Mouse (Mus musculus): ENCODE measurements around the gene Lmtk2. TPM values are rescaled to one million over a fixed set of nuclear protein-coding genes. Genes with fewer than 3 reads are reported as not detected.

Lmtk2 gene
- polyA plus RNA-seq, 1 experiment: 68.2 TPM

- H3K4me3 ChIP-seq (ENCODE audit: insufficient read depth, low read length): no peak overlapping the region
- 0 out of 2 replicates have a peak overlapping the region, but pooled peaks have one; percentile 27 for H3K27ac ChIP-seq (ENCODE audit: insufficient read depth, low read length)
- no peak for TF ChIP-seq CTCF (IDR thresholded peaks at IDR 0.05; ENCODE audit: extremely low read depth, insufficient read depth, low read length)
- no peak for TF ChIP-seq POLR2A (IDR thresholded peaks at IDR 0.05; ENCODE audit: extremely low read depth, insufficient read depth, low read length)
- peaks cover 8% of the 10 kb centered on the region for H3K4me1 ChIP-seq (ENCODE audit: control insufficient read depth, insufficient read depth, low read length)
Measured at GRCm38 (mm10) chr5:144082006-144082405, 18.2 kb upstream of the Lmtk2 start.

DNA sequence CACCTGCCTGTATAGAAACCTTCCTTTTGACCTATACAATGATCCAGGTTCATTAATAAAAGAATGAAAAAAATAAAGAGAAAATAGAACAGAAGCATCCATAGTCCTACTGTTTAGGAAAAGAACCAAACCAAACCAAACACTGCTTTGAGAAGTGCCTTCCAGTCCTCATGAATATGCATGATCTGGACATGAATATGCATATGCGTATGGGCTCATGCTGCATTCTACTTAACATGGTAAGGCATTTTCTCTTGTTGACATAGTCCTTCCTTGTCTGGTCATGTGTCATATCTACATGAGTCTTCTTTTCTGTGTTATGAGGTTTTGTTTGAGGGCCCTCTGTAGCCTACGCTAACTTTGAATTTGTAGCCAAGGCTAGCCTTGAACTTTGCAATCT is 16.7 kb upstream of the Lmtk2 start:
- Histone ChIP-seq H3K4me1 (ENCODE audit: control insufficient read depth, insufficient read depth, low read length) (peaks cover 4% of the 10 kb centered on the region), H3K27ac (ENCODE audit: insufficient read depth, low read length) (no peak overlapping the region), H3K4me3 (ENCODE audit: insufficient read depth, low read length) (no peak overlapping the region)
- TF ChIP-seq CTCF (IDR thresholded peaks at IDR 0.05; ENCODE audit: extremely low read depth, insufficient read depth, low read length): no peak
- TF ChIP-seq POLR2A (IDR thresholded peaks at IDR 0.05; ENCODE audit: extremely low read depth, insufficient read depth, low read length): no peak

DNA sequence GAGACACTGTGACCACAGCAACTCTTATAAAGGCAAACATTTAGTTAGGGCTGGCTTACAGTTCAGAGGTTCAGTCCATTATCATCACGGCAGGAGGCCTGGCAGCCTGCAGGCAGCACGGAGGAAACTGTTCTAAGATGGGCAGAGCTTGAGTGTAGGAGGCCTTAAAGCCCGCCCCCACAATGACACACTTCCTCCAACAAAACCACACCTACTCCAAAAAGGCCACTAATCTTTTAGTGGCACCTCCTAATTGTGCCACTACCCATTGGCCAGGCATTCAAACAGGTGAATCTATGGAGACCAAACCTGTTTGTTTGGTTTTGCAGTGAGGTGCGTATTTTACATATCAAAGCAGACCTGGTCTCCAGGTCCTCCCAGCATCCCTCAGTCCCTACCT is 16.0 kb upstream of the Lmtk2 start:
- no peak overlapping the region for H3K27ac ChIP-seq (ENCODE audit: insufficient read depth, low read length)
- H3K4me1 ChIP-seq (ENCODE audit: control insufficient read depth, insufficient read depth, low read length): peaks cover 4% of the 10 kb centered on the region
- H3K4me3 ChIP-seq (ENCODE audit: insufficient read depth, low read length): no peak overlapping the region
- TF ChIP-seq POLR2A (IDR thresholded peaks at IDR 0.05; ENCODE audit: extremely low read depth, insufficient read depth, low read length): no peak
- TF ChIP-seq CTCF (IDR thresholded peaks at IDR 0.05; ENCODE audit: extremely low read depth, insufficient read depth, low read length): no peak

DNA sequence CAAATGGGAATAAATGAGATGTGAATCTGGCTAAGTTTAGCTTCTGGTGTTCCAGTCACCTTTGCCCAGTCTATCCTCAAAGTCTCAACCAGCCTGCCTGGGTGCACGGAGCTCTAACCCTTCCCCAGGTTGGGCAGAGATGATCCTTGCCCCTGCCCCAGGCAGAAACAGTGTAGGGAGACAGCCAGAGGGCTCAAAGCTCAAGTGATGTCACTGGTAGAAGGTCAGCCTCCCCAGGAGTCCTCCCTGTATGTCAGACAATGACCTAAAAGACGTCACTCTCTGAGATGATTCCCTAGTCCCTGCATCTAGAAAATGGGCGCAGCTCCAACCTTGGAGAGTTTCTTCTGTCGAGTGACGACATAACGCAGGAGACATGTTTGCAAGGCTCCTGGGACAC is 14.5 kb upstream of the Lmtk2 start:
- no peak overlapping the region for H3K4me3 ChIP-seq (ENCODE audit: insufficient read depth, low read length)
- peaks cover 2% of the 10 kb centered on the region; the same call in 1 of the 2 replicates for H3K4me1 ChIP-seq (ENCODE audit: control insufficient read depth, insufficient read depth, low read length)
- TF ChIP-seq CTCF (IDR thresholded peaks at IDR 0.05; ENCODE audit: extremely low read depth, insufficient read depth, low read length) (no peak), POLR2A (IDR thresholded peaks at IDR 0.05; ENCODE audit: extremely low read depth, insufficient read depth, low read length) (no peak)
- no peak overlapping the region for H3K27ac ChIP-seq (ENCODE audit: insufficient read depth, low read length)

DNA sequence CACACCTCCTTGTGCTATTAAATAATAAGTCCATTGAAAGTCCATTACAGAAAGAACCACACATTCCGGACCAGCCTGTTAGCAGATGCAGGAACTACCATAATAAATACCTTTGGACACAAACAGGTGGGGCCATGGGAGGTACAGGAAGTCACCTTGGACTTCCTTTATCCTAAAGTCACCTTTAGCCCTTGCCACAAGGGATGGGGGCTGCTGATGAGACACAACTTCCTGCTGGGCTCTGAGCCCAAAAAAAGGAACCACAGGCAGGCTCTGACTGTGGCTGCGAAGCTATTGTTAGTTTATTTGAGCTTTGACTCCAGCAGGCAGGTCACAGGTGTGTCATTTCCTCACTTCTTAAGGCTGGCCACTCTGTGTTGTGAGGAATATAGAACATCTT is 13.7 kb upstream of the Lmtk2 start:
- TF ChIP-seq POLR2A (IDR thresholded peaks at IDR 0.05; ENCODE audit: extremely low read depth, insufficient read depth, low read length): no peak
- TF ChIP-seq CTCF (IDR thresholded peaks at IDR 0.05; ENCODE audit: extremely low read depth, insufficient read depth, low read length): no peak
- H3K27ac ChIP-seq (ENCODE audit: insufficient read depth, low read length): no peak overlapping the region

GRCm38 (mm10) chr5:144088354-144088753 is 11.9 kb upstream of the Lmtk2 start:
- Histone ChIP-seq H3K4me1 (ENCODE audit: control insufficient read depth, insufficient read depth, low read length) (no peaks in the 10 kb centered on the region), H3K4me3 (ENCODE audit: insufficient read depth, low read length) (no peak overlapping the region), H3K27ac (ENCODE audit: insufficient read depth, low read length) (no peak overlapping the region)
- TF ChIP-seq POLR2A (IDR thresholded peaks at IDR 0.05; ENCODE audit: extremely low read depth, insufficient read depth, low read length): no peak
- TF ChIP-seq CTCF (IDR thresholded peaks at IDR 0.05; ENCODE audit: extremely low read depth, insufficient read depth, low read length): no peak

More for the DNA sequence above, 13.7 kb upstream of the Lmtk2 start:
- Histone ChIP-seq H3K4me3 (ENCODE audit: insufficient read depth, low read length) (no peak overlapping the region), H3K4me1 (ENCODE audit: control insufficient read depth, insufficient read depth, low read length) (no peaks in the 10 kb centered on the region)

DNA sequence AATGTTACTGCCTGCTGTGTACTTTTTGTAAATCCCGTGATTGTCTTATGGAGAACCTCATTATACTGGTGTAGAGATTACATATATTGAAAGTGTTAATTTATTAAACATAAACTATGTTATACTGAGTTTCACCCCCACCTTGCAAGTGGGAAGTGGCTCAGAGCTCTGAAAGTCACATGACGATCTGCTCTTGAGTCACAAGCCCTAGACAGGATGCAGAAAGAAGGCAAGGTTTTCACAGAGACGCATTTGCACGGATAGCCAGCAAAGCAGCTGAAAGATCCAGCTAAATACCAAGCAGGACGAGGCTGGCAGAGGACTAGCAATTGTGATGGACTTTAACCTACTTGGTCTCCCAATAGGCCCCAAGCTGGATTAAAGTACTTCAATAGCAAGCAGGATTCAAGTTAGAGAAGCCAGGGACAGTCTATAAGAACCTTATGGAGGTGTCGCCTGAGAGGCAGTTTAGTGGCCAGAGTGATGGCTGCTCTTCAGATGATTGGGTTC is 4.7 kb upstream of the Lmtk2 start:
- no peak for TF ChIP-seq CTCF (IDR thresholded peaks at IDR 0.05; ENCODE audit: extremely low read depth, insufficient read depth, low read length)
- TF ChIP-seq POLR2A (IDR thresholded peaks at IDR 0.05; ENCODE audit: extremely low read depth, insufficient read depth, low read length): no peak
- no peak overlapping the region for H3K27ac ChIP-seq (ENCODE audit: insufficient read depth, low read length)
- peaks cover 1% of the 10 kb centered on the region for H3K4me1 ChIP-seq (ENCODE audit: control insufficient read depth, insufficient read depth, low read length)
- H3K4me3 ChIP-seq (ENCODE audit: insufficient read depth, low read length): no peak overlapping the region

DNA sequence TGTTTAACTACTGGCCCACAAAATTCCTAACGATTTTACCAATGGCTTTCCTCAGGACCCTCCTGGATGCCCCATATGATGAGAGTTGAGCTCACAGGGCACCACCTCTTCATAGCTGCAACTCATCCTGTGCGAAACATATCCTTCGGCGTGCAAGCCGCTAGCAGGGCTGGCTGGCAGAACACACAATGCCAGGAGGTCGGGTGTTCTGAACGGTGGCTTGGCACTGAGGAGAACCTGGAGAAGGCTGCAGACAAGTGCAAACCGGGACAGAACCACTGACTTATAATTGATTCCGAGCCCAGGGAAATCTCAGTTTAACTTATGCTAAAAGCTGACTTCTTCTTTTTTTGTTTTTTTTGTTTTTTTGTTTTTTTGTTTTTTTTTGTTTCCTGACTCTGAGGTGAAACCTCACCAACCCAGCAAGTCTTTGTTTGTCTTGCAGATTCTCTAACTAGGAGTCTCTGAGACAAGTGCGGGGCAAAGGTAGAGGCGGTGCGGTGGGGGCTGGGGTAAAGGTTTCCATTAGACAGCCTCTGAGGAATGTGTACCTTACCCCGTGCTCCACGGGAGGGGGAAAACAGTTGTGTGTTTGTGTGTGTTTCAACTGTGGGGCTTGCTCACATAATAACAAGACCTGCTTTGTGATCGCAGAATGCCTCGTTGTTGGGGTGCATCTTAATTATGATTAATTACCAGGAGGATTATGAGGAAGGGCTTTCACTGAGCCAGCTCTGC is 2.2 kb upstream of the Lmtk2 start:
- H3K4me1 ChIP-seq (ENCODE audit: control insufficient read depth, insufficient read depth, low read length): peaks cover 1% of the 10 kb centered on the region
- TF ChIP-seq POLR2A (IDR thresholded peaks at IDR 0.05; ENCODE audit: extremely low read depth, insufficient read depth, low read length) (no peak), CTCF (IDR thresholded peaks at IDR 0.05; ENCODE audit: extremely low read depth, insufficient read depth, low read length) (no peak)
- no peak overlapping the region for H3K4me3 ChIP-seq (ENCODE audit: insufficient read depth, low read length)
- H3K27ac ChIP-seq (ENCODE audit: insufficient read depth, low read length): no peak overlapping the region

DNA sequence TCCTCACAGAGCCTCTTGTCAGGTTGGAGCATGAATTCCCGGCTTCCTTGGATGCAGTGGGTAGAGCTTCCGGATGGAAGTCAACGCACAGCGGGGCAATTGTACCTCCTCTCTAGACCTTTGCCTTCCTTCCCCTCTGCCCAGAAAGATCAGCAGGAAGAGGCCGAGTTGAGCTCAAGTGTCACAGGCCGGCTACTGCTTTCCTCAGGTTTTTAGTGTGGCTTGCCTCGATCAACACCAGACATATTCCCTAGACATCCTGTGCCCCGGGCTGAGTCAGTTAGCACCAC is 1.7 kb upstream of the Lmtk2 start:
- peaks cover 3% of the 10 kb centered on the region for H3K4me1 ChIP-seq (ENCODE audit: control insufficient read depth, insufficient read depth, low read length)
- no peak overlapping the region for H3K27ac ChIP-seq (ENCODE audit: insufficient read depth, low read length)
- TF ChIP-seq CTCF (IDR thresholded peaks at IDR 0.05; ENCODE audit: extremely low read depth, insufficient read depth, low read length): no peak
- TF ChIP-seq POLR2A (IDR thresholded peaks at IDR 0.05; ENCODE audit: extremely low read depth, insufficient read depth, low read length): no peak
- H3K4me3 ChIP-seq (ENCODE audit: insufficient read depth, low read length): no peak overlapping the region

- TF ChIP-seq POLR2A (IDR thresholded peaks at IDR 0.05; ENCODE audit: extremely low read depth, insufficient read depth, low read length) (no peak), CTCF (IDR thresholded peaks at IDR 0.05; ENCODE audit: extremely low read depth, insufficient read depth, low read length) (no peak)
- Histone ChIP-seq H3K4me1 (ENCODE audit: control insufficient read depth, insufficient read depth, low read length) (peaks cover 5% of the 10 kb centered on the region), H3K27ac (ENCODE audit: insufficient read depth, low read length) (no peak overlapping the region), H3K4me3 (ENCODE audit: insufficient read depth, low read length) (peak overlapping the region; percentile 89)
Measured at GRCm38 (mm10) chr5:144100948-144101347, 712 bp downstream of the Lmtk2 start.

Data from cortical plate, adult 2 months (tissue).